Mouse (Mus musculus) cortical plate, adult 2 months (tissue): Measurements from ENCODE around the gene Tango2. TPM values are rescaled to one million over a fixed set of nuclear protein-coding genes. Genes with fewer than 3 reads are reported as not detected.

Experiments
- H3K27ac ChIP-seq: fragments of 200-500 bp; 2 replicates; pipeline ENCODE4 v1.5.1; 2012; ENCODE audit warnings: low read length, control low read depth, inconsistent platforms; ENCODE audit not compliant: insufficient read depth
- H3K4me1 ChIP-seq: fragments of 200-500 bp; 2 replicates; pipeline ENCODE4 v1.6.1; 2011; ENCODE audit warnings: low read length; ENCODE audit not compliant: control insufficient read depth, insufficient read depth
- H3K4me3 ChIP-seq: fragments of 200-500 bp; 2 replicates; pipeline ENCODE4 v1.5.1; 2011; ENCODE audit warnings: mild to moderate bottlenecking, low read length, control low read depth; ENCODE audit not compliant: insufficient read depth
- CTCF ChIP-seq: fragments of 200-500 bp; IDR thresholded peaks from 2 replicates; pipeline ENCODE4 v1.5.1; 2011; ENCODE audit warnings: mild to moderate bottlenecking, control low read depth, low read length; ENCODE audit not compliant: insufficient read depth; ENCODE audit errors: extremely low read depth
- POLR2A ChIP-seq: fragments of 200-500 bp; IDR thresholded peaks from 2 replicates; pipeline ENCODE4 v1.6.1; 2011; ENCODE audit warnings: mild to moderate bottlenecking, low read length, control low read depth; ENCODE audit not compliant: insufficient read depth; ENCODE audit errors: extremely low read depth
- polyA plus RNA-seq: library from polyadenylated mRNA; depleted of rRNA; stranded (reverse); fragments of >200 nt; gene quantifications from 2 replicates; pipeline ENCODE4 v1.2.3, GENCODE M21; 2012

Gene Tango2
- polyA plus RNA-seq, 1 experiment: 231 TPM

DNA sequence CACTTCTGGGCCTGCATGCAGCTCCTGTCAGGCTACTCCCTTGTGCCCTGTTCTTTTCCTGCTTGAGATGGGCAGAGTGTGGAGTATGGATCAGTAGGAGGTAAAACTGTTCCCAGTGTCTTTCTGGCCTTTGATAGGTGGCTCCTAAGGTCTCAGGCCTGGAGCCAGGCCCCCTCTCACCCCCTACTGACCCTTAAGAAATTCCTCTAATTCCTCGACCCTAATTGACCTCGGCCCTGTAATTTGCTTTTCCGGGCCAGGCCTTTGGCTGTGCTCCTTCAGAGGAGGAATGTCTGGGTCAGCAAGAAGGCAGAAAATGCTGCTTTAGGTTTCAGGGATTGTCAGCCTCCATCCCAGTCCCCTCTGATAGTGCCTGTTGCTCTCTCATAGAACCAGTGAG is 35.9 kb upstream of the Tango2 start:
- H3K4me3 ChIP-seq: no peak overlapping the region
- no peak for TF ChIP-seq CTCF
- no peak for TF ChIP-seq POLR2A
- H3K4me1 ChIP-seq: peaks cover 5% of the 10 kb centered on the region
- no peak overlapping the region for H3K27ac ChIP-seq

DNA sequence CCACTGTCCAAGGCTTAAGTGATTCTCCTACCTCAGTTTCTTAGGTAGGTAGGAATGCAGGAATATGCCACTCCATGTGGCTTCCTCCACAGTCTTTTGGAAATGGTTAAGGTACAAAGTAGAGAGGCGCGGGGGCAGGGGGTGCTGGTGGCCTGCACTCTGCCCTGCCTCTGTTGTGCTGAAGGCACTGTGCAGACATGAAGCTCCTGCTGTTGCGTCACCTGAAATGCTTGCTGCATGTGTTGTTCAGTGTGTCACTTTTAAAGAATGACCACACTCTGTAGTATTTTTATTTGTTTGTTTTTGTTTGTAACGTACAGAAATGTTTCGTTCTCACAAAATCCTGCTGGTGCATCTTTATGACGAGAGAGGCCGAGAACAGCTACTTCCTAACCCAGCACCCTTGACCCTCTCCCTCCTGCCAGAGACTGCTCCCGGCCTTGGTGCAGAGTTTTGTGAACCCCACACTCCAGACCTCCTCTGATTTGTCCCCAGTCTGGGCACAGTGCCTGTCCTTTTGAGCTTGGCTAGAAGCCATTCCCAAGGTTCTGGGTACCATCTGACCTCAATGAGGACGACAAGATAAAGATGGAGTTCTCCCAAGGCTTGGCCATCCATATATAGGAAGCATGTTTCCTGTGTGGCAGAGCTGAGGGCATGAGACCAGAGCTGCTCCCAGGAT is 35.3 kb upstream of the Tango2 start:
- Histone ChIP-seq H3K4me3 (no peak overlapping the region), H3K4me1 (peaks cover 5% of the 10 kb centered on the region), H3K27ac (no peak overlapping the region)
- no peak for TF ChIP-seq POLR2A
- TF ChIP-seq CTCF: no peak

DNA sequence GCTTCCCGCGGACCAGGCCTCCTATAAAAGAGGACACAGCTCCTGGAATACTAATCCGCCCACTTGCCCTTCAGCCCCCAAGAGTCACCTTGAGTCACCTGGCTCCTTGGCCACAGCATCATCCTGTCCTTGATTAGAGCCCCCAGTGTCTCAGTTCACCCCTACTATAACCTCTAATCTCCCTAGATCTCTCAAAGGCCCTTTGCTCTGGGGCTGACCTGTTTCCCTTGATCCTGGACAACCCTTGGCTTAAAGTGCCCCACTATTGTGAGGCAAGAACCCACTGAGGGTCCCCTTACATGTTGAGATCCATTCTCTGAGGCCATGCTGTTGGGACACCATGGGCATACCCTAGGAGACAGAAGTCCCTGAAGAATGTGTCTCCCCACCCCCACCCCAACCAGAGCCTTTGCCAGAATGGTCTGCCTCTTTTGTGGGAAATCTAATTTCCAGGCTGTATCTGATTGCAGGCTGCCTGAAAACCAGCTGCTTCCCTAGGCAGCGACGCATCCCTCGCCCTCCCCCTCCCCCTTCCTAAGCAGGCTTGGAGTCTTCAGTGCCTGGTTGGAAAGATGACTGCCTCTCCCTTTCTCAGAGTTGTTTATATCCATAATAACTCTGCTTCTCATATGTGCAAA is 33.8 kb upstream of the Tango2 start:
- TF ChIP-seq CTCF (no peak), POLR2A (no peak)
- Histone ChIP-seq H3K4me3 (no peak overlapping the region), H3K27ac (no peak overlapping the region), H3K4me1 (peaks cover 5% of the 10 kb centered on the region)

DNA sequence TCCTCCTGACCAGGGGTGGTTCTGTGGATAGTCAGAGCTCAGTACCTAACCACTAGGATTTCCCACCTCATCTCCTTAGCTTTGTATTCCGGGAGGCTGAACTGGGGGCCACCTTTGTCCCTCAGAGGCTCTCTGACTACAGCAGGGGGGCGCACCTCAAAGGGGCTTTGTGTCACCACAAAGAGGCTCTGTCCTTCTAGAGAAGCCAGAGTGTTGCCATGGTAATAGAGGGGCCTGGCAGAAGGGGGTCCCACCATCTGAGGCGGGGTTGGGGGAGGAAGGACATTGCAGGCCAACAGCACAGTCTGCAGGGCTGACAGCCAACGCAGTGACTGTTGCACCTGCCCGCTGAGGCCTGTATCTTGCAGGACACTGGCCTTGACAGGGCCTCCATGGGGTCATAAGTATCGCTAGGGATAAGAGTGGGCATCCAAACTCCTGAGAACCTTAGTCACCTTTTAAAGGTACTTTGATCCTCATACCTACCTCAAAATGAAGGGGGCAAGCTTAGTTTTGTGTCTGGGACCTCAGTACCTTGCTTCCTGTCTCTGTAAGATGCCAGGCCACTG is 32.7 kb upstream of the Tango2 start:
- Histone ChIP-seq H3K4me3 (no peak overlapping the region), H3K27ac (no peak overlapping the region), H3K4me1 (peaks cover 5% of the 10 kb centered on the region)
- no peak for TF ChIP-seq POLR2A
- no peak for TF ChIP-seq CTCF

DNA sequence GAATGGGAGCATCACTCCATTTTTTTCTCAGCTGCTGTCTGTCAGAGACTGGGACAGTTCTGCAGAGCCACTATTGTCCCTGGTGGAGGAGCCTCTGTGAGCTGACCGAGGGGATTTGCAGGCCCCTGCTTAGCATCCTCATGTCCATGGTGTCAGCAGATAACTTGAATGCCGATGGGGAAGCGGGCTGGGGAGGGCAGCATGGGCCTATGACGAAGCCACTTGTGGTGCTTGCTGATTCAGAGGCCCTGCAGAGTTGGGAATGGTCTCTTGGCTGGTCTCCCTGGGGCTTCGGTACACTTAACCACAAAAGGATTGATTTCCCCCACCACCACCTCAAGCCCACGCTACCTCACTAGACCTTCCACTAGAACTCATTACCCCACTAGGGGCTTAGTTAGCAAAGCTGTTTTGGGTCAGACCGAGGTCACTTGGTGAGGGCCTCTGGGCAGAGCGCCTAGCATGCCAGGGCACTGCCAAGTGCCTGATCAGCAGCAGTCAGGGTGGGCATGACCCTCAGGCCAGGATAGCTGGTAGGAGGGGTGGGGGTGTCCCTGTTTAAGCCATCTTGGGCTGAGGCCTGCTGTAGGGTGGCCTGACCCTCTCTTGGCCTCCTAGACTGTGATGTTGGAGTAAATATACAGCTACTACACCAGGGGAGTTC is 31.6 kb upstream of the Tango2 start:
- TF ChIP-seq POLR2A: no peak
- no peak for TF ChIP-seq CTCF
- Histone ChIP-seq H3K27ac (no peak overlapping the region), H3K4me1 (peaks cover 4% of the 10 kb centered on the region), H3K4me3 (no peak overlapping the region)

DNA sequence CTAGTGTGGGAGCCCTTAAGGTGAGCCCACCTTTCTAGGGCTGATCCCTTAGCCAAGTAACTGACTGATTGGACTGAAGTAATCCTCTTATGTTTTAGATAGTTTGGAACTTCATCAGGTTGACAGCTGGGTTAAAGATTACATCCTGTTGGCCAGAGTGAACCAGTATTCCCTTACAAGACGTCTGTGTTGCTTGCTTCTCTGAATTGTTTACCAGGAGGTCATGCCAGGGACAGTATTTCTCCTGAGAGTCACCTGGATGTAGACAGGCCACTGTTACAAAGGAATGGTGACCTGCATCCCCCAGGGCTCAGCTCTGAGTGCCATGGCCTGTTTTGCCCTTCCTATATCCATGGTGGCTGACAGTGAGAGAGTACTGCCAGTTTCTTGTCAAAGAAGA is 30.6 kb upstream of the Tango2 start:
- no peaks in the 10 kb centered on the region for H3K4me1 ChIP-seq
- no peak overlapping the region for H3K27ac ChIP-seq
- TF ChIP-seq CTCF (no peak), POLR2A (no peak)
- H3K4me3 ChIP-seq: no peak overlapping the region

DNA sequence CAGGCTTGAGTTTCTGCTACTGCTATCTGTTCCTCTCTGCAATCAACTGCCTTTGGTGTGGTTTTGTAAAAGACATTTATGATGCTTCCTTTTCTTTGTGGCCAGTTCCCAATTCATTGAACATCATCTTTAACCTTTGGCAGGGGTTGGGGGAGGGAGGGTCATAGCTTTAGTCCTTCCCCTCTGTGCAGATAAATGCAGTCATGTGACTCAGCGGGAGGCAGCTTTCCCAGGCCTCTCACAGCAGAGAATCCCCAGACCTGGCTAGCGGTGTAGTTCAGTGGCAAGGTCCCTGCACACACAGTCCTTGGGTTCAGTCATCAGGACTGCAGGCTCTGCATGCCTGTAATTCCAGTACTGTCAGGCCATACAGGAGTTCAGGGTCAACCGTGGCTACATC is 29.3 kb upstream of the Tango2 start:
- no peak for TF ChIP-seq CTCF
- TF ChIP-seq POLR2A: no peak
- H3K27ac ChIP-seq: no peak overlapping the region
- H3K4me3 ChIP-seq: no peak overlapping the region
- no peaks in the 10 kb centered on the region for H3K4me1 ChIP-seq

DNA sequence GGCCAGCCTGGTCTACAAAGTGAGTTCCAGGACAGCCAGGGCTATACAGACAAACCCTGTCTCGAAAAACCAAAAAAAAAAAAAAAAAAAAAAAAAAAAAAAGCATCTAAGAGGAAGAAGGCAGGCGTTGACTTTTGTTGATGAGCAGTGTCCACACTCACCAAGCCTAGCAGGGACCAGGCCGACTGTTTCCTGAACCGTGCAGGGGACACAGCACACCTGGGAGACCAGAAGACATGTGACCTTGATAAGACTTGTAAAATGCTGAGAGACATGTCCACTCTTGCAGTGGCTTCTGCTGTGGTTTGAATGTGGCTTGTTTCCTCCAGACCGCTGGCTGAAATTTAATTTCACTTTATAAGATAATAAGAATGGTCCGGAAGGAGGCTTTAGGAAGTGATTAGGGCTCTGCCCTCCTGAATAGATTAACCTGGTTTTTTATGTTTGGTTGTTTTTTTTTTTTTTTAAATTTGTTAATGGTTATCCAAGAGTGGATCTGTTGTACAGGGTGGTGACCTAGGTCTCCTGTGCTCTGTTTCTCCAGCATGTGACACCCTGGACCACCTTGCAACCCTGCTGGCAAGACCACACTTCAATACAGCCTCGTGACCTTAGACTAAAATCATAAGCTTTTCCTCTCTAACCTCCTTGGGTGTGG is 28.5 kb upstream of the Tango2 start:
- TF ChIP-seq POLR2A (no peak), CTCF (no peak)
- Histone ChIP-seq H3K4me3 (no peak overlapping the region), H3K4me1 (no peaks in the 10 kb centered on the region), H3K27ac (no peak overlapping the region)

DNA sequence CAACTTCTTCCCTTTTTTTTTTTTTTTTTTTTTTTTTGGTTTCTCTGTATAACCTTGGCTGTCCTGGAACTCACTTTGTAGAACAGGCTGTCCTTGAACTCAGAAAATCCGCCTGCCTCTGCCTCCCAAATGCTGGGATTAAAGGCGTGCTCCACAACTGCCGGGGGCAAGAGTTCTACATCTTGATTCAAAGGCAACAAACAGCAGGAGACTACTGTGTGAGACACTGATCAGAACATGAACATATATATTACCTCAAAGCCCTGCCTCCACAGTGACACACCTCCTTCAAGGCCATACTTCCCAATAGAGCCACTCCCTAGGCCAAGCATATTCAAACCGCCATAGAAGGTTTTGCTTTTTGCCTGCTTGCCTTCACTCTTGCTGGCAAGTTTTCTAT is 25.7 kb upstream of the Tango2 start:
- no peaks in the 10 kb centered on the region for H3K4me1 ChIP-seq
- H3K4me3 ChIP-seq: no peak overlapping the region
- H3K27ac ChIP-seq: no peak overlapping the region
- TF ChIP-seq CTCF: no peak
- TF ChIP-seq POLR2A: no peak
